Mouse (Mus musculus) cerebellum, adult 2 months (tissue): ENCODE results near the gene Rap2a.

Source experiments
- CTCF ChIP-seq: fragments of 200-500 bp; IDR thresholded peaks from 2 replicates; pipeline ENCODE4 v1.5.1; 2011; ENCODE audit warnings: low read depth, mild to moderate bottlenecking, control low read depth, low read length, moderate library complexity, borderline replicate concordance; ENCODE audit not compliant: insufficient read depth
- POLR2A ChIP-seq: fragments of 200-500 bp; IDR thresholded peaks from 2 replicates; pipeline ENCODE4 v1.6.1; 2011; ENCODE audit warnings: low read length, control low read depth, borderline replicate concordance; ENCODE audit not compliant: insufficient read depth

GRCm38 (mm10) chr14:120441256-120441655, 37.0 kb upstream of the Rap2a start:
- no peak for TF ChIP-seq CTCF
- no peak for TF ChIP-seq POLR2A
